Mouse (Mus musculus): ENCODE results near the gene Mn1.

DNA sequence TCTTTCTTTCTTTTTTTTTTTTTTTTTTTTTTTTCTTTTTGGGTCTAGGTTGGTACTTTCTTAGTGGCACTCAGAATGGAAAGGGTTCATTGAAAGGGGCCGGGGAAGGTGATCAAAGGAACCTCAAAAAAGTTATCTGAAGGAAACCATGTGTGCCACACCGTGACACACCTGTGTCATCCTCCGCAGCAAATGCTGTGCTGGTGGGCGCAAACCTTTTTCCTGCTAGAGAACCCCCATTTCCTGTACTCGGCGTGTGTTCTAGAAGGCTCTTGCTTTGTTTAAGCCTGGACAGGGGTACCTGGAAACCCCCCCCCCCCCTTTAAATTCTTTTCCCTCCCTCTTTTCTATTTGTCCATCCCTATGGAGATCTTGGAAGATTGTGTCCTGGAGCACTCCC is 37.7 kb downstream of the Mn1 start:
- TF ChIP-seq E2F4 (IDR thresholded peaks at IDR 0.05; ENCODE audit: insufficient read depth) (no peak), CEBPB (IDR thresholded peaks at IDR 0.05; ENCODE audit: insufficient read depth, poor library complexity, severe bottlenecking) (no peak)
